Mouse (Mus musculus) liver, embryonic 11.5 days (tissue): Measurements from ENCODE around the gene Tcl1b4. TPM values are rescaled to one million over a fixed set of nuclear protein-coding genes. Genes with fewer than 3 reads are reported as not detected.
"Not testable (repeated sequence)": the region's sequence is repeated elsewhere in the genome, so short reads cannot be mapped to it uniquely, and the experiment has no call there.

Experiments
- ATAC-seq: fragments of 200-750 bp; cut with Nextera tagmentation; replicated peaks from 2 replicates; pipeline ENCODE4 v1.8.0; 2017; ENCODE audit warnings: moderate number of reproducible peaks, mild to moderate bottlenecking, moderate TSS enrichment, moderate library complexity; ENCODE audit not compliant: low FRiP score
- DNase-seq: peaks from one replicate; pipeline ENCODE4 v3.0.0-alpha.2; 2017; ENCODE audit warnings: low spot score
- H3K27ac ChIP-seq: fragments of 300-500 bp; sonication (generic); 2 replicates; pipeline ENCODE4 v1.5.1; 2014; ENCODE audit warnings: mild to moderate bottlenecking, low read depth, low read length, control low read depth
- H3K27me3 ChIP-seq: fragments of 300-500 bp; sonication (generic); replicated peaks from 2 replicates; pipeline ENCODE4 v1.6.1; 2014; ENCODE audit warnings: low read length, mixed read lengths; ENCODE audit not compliant: control insufficient read depth, insufficient read depth
- H3K36me3 ChIP-seq: fragments of 300-500 bp; sonication (generic); 2 replicates; pipeline ENCODE4 v1.6.1; 2014; ENCODE audit warnings: mild to moderate bottlenecking, low read length, moderate library complexity, mixed read lengths; ENCODE audit not compliant: control insufficient read depth, insufficient read depth
- H3K4me1 ChIP-seq: fragments of 300-500 bp; sonication (generic); replicated peaks from 2 replicates; pipeline ENCODE4 v1.6.1; 2014; ENCODE audit warnings: low read length, mixed read lengths; ENCODE audit not compliant: control insufficient read depth, insufficient read depth
- H3K4me2 ChIP-seq: fragments of 300-500 bp; sonication (generic); 2 replicates; pipeline ENCODE4 v1.6.1; 2014; ENCODE audit warnings: mild to moderate bottlenecking, control low read depth, moderate library complexity
- H3K4me3 ChIP-seq: fragments of 300-500 bp; sonication (generic); 2 replicates; pipeline ENCODE4 v1.5.1; 2014; ENCODE audit warnings: low read depth, low read length, control low read depth
- H3K9ac ChIP-seq: fragments of 300-500 bp; sonication (generic); 2 replicates; pipeline ENCODE4 v1.6.1; 2014; ENCODE audit warnings: low read depth, low read length, control low read depth
- H3K9me3 ChIP-seq: fragments of 300-500 bp; sonication (generic); 2 replicates; pipeline ENCODE4 v1.6.1; 2016; ENCODE audit warnings: low read length, inconsistent platforms, mixed read lengths; ENCODE audit not compliant: control insufficient read depth
- WGBS: fragments of 180-500 bp; shearing (Covaris S2); extraction: QIAGEN DNeasy Blood & Tissue Kit; methylation state at CpG from one replicate; pipeline ENCODE4 v1.1.7; 2014; 5-methylcytosine and 5-hydroxymethylcytosine counted together
- polyA plus RNA-seq: library from polyadenylated mRNA; unstranded; fragments of >200 nt; fragmentation: Nextera tagmentation; extraction: Ambion mirVana; gene quantifications from 2 replicates; pipeline ENCODE4 v1.2.1, GENCODE M21; 2014

Tcl1b4 gene
- polyA plus RNA-seq = not detected in 2 replicates

DNA sequence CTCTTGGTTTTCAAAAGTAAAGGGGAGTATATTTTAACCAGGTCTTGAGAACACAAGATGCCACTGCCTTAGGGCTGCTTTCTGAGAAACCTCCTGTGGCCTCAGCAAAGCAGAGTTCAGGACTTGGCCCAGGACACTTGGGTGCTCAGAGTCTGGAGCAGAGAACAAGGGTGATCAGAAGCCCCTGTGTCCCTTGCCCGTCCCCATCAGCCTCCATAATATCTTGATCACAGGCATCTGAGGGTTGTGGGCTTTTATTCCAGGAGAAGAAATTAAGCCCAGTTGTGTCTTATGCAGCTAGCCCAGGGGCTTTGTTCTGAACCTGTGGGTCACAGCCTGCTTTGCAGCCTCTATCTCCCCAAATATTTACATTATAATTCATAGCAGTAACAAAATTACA is at the start of gene Tcl1b4:
Tcl1b4 (plus strand) TSS at position 301 of the 400 bp plus-strand sequence.
- H3K36me3 ChIP-seq, H3K4me1 ChIP-seq, H3K4me2 ChIP-seq, DNase-seq, H3K9ac ChIP-seq, H3K27ac ChIP-seq, H3K27me3 ChIP-seq, ATAC-seq, H3K9me3 ChIP-seq, H3K4me3 ChIP-seq: not testable (repeated sequence)
- 87% methylated on average over 1 of the region's 1 CpGs for WGBS

DNA sequence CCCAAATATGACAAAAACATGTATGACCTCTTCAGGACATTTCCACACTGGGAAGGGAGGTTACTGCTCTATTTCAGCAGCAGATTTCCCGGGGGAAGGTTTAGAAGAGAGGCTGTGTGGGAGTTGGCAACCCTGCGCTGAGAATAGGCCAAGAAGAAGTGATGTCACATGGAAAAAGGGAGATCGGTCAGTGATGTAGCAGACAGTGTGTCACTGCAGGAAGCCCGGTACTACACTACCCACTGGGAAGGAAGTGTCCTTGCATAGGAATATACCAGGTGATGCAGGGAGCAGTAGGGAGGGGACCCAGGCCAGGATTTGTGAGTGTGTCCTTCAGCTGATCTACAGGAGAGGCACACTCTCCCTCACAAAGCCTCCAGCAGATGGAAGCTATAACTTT is 46.5 kb upstream of the Tcl1b4 start:
- H3K27me3 ChIP-seq, H3K4me1 ChIP-seq, H3K27ac ChIP-seq, H3K4me2 ChIP-seq, ATAC-seq, H3K9ac ChIP-seq, DNase-seq, H3K36me3 ChIP-seq, H3K4me3 ChIP-seq, H3K9me3 ChIP-seq: not testable (repeated sequence)
- 59% methylated on average over 4 of the region's 4 CpGs for WGBS

DNA sequence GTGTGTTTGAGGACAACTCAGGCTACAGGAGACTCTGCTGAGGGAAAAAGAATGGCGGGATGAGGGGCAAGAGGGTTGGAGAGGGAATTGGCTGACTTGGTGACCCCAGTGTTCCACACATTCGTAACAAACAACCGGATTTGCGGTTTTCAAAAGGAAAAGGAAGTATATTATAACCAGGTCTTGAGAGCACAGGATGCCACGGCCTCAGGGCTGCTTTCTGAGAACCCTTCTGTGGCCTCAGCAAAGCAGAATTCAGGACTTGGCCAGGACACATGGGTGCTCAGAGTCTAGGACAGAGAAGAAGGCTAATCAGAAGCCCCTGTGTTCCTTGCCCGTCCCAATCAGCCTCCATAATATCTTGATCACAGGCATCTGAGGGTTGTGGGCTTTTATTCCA is 42.9 kb upstream of the Tcl1b4 start:
- DNase-seq = no peak
- no peaks in the 10 kb centered on the region for H3K27me3 ChIP-seq
- H3K4me3 ChIP-seq = no peak overlapping the region
- no peaks in the 10 kb centered on the region for H3K9me3 ChIP-seq
- H3K4me1 ChIP-seq = no peaks in the 10 kb centered on the region
- no peak for ATAC-seq
- no peak overlapping the region for H3K27ac ChIP-seq
- H3K9ac ChIP-seq = no peak overlapping the region
- H3K4me2 ChIP-seq = no peak overlapping the region
- no peaks in the 10 kb centered on the region for H3K36me3 ChIP-seq
- WGBS = 62% methylated on average over 6 of the region's 6 CpGs

DNA sequence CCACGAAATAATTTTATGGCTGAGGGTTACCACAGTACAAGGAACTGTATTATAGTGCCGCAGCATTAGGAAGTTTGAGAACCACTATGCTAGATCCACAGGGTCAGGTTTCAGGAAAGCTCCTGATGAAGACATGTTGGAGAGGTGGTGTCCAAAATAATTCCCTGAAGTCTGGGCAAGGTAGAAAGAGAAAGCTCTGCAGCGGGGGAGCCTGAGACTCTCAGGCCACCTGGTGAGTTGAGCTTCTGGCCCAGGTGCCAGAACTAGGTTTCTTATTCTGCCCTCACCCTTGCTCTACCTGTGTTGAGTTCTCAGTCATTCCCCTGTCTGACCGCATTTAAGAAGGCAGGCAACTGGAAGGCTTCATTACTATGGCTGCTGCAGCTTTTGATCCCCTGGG is 42.4 kb upstream of the Tcl1b4 start, which contains the start of gene Tcl1b1:
Tcl1b1 (plus strand) TSS at position 301 of the 400 bp plus-strand sequence.
- Histone ChIP-seq H3K4me2 (no peak within 1 kb of the TSS), H3K27me3 (no peaks in the 10 kb centered on the region), H3K9me3 (no peaks in the 10 kb centered on the region), H3K27ac (no peak within 1 kb of the TSS), H3K4me3 (no peak within 1 kb of the TSS), H3K36me3 (no peaks in the 10 kb centered on the region), H3K9ac (no peak within 1 kb of the TSS), H3K4me1 (no peaks in the 10 kb centered on the region)
- 71% methylated on average over 4 of the region's 4 CpGs for WGBS
- DNase-seq (no peak), ATAC-seq (no peak)

DNA sequence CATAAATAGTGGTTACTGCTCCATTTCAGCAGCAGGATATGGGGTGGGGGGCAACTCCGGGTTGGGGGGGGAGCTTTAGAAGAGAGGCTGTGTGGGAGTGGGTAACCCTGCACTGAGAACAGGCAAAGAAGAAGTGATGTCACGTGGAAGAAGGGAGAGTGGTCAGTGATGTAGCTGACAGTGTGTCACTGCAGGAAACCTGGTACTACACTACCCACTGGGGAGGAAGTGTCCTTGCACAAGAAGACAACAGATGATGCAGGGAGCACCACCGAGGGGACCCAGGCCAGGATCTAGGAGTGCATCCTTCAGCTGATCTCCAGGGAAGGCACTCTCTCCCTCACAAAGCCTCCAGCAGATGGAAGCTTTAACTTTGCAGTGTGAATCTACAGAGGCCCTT is 35.0 kb upstream of the Tcl1b4 start:
- no peak for ATAC-seq
- Histone ChIP-seq H3K9ac (no peak overlapping the region), H3K27ac (no peak overlapping the region), H3K4me1 (no peaks in the 10 kb centered on the region), H3K4me3 (no peak overlapping the region), H3K36me3 (no peaks in the 10 kb centered on the region), H3K9me3 (no peaks in the 10 kb centered on the region), H3K27me3 (no peaks in the 10 kb centered on the region), H3K4me2 (no peak overlapping the region)
- 57% methylated on average over 3 of the region's 3 CpGs for WGBS
- DNase-seq = no peak

DNA sequence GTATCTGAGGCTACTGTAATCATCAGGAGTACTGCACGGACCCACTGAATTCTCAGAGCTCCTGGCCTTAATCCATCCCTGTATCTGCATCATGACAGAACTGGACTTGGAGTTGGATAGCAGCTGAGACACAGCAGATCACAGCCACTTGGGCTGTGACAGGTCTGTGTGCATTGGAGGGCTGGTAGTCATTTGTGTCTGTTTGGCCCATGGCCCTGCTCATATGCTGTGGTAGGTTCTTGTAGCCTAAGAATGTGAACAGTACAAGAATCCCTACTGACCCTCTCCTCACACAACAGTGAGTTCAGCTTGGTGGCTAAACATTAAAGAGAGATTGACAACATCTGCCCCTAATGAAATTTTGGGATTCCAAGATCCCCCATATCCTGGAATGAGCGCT is 28.4 kb upstream of the Tcl1b4 start:
- Histone ChIP-seq H3K36me3 (no peaks in the 10 kb centered on the region), H3K9ac (no peak overlapping the region), H3K4me2 (no peak overlapping the region), H3K27ac (no peak overlapping the region), H3K9me3 (no peaks in the 10 kb centered on the region), H3K4me1 (no peaks in the 10 kb centered on the region), H3K4me3 (no peak overlapping the region), H3K27me3 (no peaks in the 10 kb centered on the region)
- ATAC-seq (no peak), DNase-seq (no peak)
- WGBS = 60% methylated on average over 2 of the region's 2 CpGs

DNA sequence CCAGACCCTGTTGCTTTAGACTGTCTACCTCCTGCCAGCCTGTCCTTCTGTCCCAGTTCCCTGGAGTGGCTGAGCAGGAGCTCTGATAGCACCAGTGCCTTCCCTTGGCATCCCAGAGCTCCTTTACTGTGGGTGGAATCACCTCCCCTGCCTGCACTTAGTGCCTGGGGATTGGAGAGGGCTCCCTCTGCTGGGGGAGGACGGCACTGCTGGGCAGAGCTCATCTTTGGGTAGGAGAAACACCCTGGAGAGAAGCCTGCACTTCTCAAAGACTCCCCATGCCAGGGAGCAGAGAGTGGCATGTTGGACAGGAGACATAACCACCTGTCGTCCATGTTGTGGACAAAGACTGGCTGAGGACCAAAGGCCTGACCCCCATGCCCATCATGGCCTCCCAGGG is 27.4 kb upstream of the Tcl1b4 start:
- not testable (repeated sequence) for H3K27ac ChIP-seq, H3K36me3 ChIP-seq, DNase-seq, H3K4me1 ChIP-seq, H3K9ac ChIP-seq, H3K4me2 ChIP-seq, H3K9me3 ChIP-seq, ATAC-seq, H3K27me3 ChIP-seq, H3K4me3 ChIP-seq
- WGBS = 17% methylated on average over 2 of the region's 2 CpGs

DNA sequence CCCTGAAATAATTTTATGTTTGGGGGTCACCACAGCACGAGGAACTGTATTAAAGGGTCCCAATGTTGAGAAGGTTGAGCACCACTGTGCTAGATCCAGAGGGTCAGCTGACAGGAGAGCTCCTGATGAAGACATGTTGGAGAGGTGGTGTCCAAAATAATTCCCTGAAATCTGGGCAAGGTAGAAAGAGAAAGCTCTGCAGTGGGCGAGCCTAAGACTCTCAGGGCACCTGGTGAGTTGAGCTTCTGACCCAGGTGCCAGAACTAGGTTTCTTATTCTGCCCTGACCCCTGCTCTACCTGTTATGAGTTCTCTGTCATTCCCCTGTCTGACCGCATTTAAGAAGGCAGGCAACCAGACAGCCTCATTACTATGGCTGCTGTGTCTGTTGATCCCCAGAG is 25.7 kb upstream of the Tcl1b4 start, which contains the start of gene Tcl1b5:
Tcl1b5 (plus strand) TSS at position 301 of the 400 bp plus-strand sequence.
- not testable (repeated sequence) for H3K9me3 ChIP-seq, H3K27me3 ChIP-seq, H3K4me1 ChIP-seq, ATAC-seq, H3K4me2 ChIP-seq, H3K36me3 ChIP-seq, H3K27ac ChIP-seq, DNase-seq, H3K4me3 ChIP-seq, H3K9ac ChIP-seq
- WGBS = 54% methylated on average over 3 of the region's 3 CpGs

DNA sequence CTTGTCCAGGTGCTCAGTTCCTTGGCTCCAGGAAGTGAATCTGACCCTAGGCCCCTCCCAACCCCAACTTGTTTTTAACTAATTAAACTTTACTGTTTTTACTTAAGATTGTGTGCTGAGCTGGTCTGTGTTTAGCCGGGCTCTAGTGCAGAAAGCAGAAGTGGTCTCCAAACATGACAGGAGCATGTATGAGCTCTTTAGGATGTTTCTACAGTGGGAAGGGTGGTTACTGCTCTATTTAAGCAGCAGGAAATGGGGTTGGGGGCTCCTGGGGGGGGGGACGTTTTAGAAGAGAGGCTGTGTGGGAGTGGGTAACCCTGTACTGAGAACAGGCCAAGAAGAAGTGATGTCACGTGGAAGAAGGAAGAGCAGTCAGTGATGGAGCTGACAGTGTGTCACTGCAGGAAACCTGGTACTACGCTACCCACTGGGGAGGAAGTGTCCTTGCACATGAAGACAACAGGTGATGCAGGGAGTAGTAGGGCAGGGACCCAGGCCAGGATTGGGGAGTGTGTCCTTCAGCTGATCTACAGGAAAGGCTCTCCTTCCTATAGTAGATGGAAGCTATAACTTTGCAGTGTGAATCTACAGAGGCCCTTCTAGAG is 20.6 kb upstream of the Tcl1b4 start:
- H3K4me2 ChIP-seq = not testable (repeated sequence)

More for the DNA sequence above, 20.6 kb upstream of the Tcl1b4 start:
- ATAC-seq, H3K36me3 ChIP-seq, H3K27ac ChIP-seq, H3K4me3 ChIP-seq, H3K27me3 ChIP-seq, DNase-seq, H3K9ac ChIP-seq, H3K4me1 ChIP-seq, H3K9me3 ChIP-seq: not testable (repeated sequence)
- WGBS = 45% methylated on average over 4 of the region's 4 CpGs
